Mouse (Mus musculus) CH12.LX (cell line): ENCODE measurements around the gene Wdr38. TPM values are rescaled to one million over a fixed set of nuclear protein-coding genes. Genes with fewer than 3 reads are reported as not detected.

Experiments
- DNase-seq: peaks from one replicate; pipeline ENCODE4 v3.0.0-alpha.2; 2013; ENCODE audit errors: extremely low read depth
- H3K27ac ChIP-seq: 2 replicates; pipeline ENCODE4 v1.5.1; 2012; ENCODE audit warnings: low read depth, mild to moderate bottlenecking, control low read depth, moderate library complexity; ENCODE audit not compliant: insufficient read depth
- H3K27me3 ChIP-seq: replicated peaks from 2 replicates; pipeline ENCODE3; 2012; ENCODE audit warnings: inconsistent platforms
- H3K36me3 ChIP-seq, 2 experiments: replicated peaks in 1 of 2; 2 replicates each; pipeline versions ENCODE3 to v1.6.1; 2012; ENCODE audit warnings: inconsistent platforms in 1 of 2, low read length in 1 of 2, mild to moderate bottlenecking in 1 of 2, mixed read lengths in 1 of 2, moderate library complexity in 1 of 2; ENCODE audit not compliant: control insufficient read depth in 1 of 2, insufficient read depth in 1 of 2
- H3K4me1 ChIP-seq, 2 experiments: 2 replicates each; pipeline ENCODE4 v1.6.1; 2012; ENCODE audit warnings: inconsistent platforms in 1 of 2, moderate library complexity in 1 of 2; ENCODE audit not compliant: insufficient read depth in 2 of 2, control insufficient read depth in 1 of 2
- H3K4me2 ChIP-seq: 2 replicates; pipeline ENCODE4 v1.6.1; 2012; ENCODE audit warnings: low read depth, mild to moderate bottlenecking, control low read depth; ENCODE audit not compliant: poor library complexity, insufficient read depth, severe bottlenecking
- H3K4me3 ChIP-seq, 3 experiments: fragments of 150-350 bp in 1 of 3; sonication (generic) in 1 of 3; replicated peaks in 1 of 3; 2 replicates each; pipeline versions ENCODE3 to v1.5.1; 2011 to 2012; ENCODE audit warnings: low read depth in 2 of 3, low read length in 2 of 3, mild to moderate bottlenecking in 2 of 3, moderate library complexity in 2 of 3, control low read depth in 1 of 3, improper control_type of control experiment in 1 of 3, inconsistent platforms in 1 of 3, mixed read lengths in 1 of 3; ENCODE audit not compliant: poor library complexity in 1 of 3
- H3K79me2 ChIP-seq: replicated peaks from 2 replicates; pipeline ENCODE4 v1.6.1; 2012; ENCODE audit warnings: mild to moderate bottlenecking, moderate library complexity; ENCODE audit not compliant: control insufficient read depth, poor library complexity, insufficient read depth, severe bottlenecking; ENCODE audit errors: extremely low read depth
- H3K9ac ChIP-seq: 2 replicates; pipeline ENCODE4 v1.6.1; 2012; ENCODE audit warnings: low read depth, mild to moderate bottlenecking, control low read depth, moderate library complexity; ENCODE audit not compliant: insufficient read depth
- H3K9me3 ChIP-seq: replicated peaks from 2 replicates; pipeline ENCODE3; 2012; ENCODE audit warnings: low read length, inconsistent platforms, mixed read lengths
- BHLHE40 ChIP-seq: IDR thresholded peaks from 2 replicates; pipeline ENCODE4 v1.6.1; 2011; ENCODE audit warnings: mild to moderate bottlenecking, low read depth, low read length, improper control_type of control experiment
- CHD1 ChIP-seq: IDR thresholded peaks from 2 replicates; pipeline ENCODE4 v1.6.1; 2012; ENCODE audit warnings: low read depth, low read length, improper control_type of control experiment, inconsistent platforms
- CHD2 ChIP-seq: IDR thresholded peaks from 2 replicates; pipeline ENCODE4 v1.6.1; 2011; ENCODE audit warnings: low read length, improper control_type of control experiment
- CTCF ChIP-seq, 2 experiments: IDR thresholded peaks in 1 of 2; conservative IDR thresholded peaks in 1 of 2; 2 replicates each; pipeline ENCODE4 v1.5.1; 2011 to 2012; ENCODE audit warnings: low read depth in 2 of 2, low read length in 2 of 2, improper control_type of control experiment in 1 of 2, inconsistent platforms in 1 of 2, mild to moderate bottlenecking in 1 of 2, moderate library complexity in 1 of 2
- E2F4 ChIP-seq: IDR thresholded peaks from 2 replicates; pipeline ENCODE4 v1.6.1; 2011; ENCODE audit warnings: low read depth, low read length, improper control_type of control experiment; ENCODE audit not compliant: insufficient replicate concordance
- ELF1 ChIP-seq: IDR thresholded peaks from 2 replicates; pipeline ENCODE4 v1.6.1; 2014; ENCODE audit warnings: low read depth, mild to moderate bottlenecking, inconsistent platforms, low read length, improper control_type of control experiment
- EP300 ChIP-seq: IDR thresholded peaks from 2 replicates; pipeline ENCODE4 v1.6.1; 2011; ENCODE audit warnings: low read length, improper control_type of control experiment
- ETS1 ChIP-seq: conservative IDR thresholded peaks from 2 replicates; pipeline ENCODE4 v1.6.1; 2012; ENCODE audit warnings: low read depth, mild to moderate bottlenecking, inconsistent platforms, low read length, improper control_type of control experiment, moderate library complexity
- GABPA ChIP-seq: IDR thresholded peaks from 2 replicates; pipeline ENCODE4 v1.6.1; 2012; ENCODE audit warnings: low read depth, low read length, improper control_type of control experiment, inconsistent platforms; ENCODE audit not compliant: insufficient replicate concordance
- HCFC1 ChIP-seq: IDR thresholded peaks from 2 replicates; pipeline ENCODE4 v1.6.1; 2012; ENCODE audit warnings: low read depth, mild to moderate bottlenecking, inconsistent platforms, low read length, improper control_type of control experiment
- IRF4 ChIP-seq: IDR thresholded peaks from 2 replicates; pipeline ENCODE4 v1.6.1; 2014; ENCODE audit warnings: low read depth, mild to moderate bottlenecking, inconsistent platforms, low read length, improper control_type of control experiment
- JUN ChIP-seq: IDR thresholded peaks from 2 replicates; pipeline ENCODE4 v1.6.1; 2011; ENCODE audit warnings: low read depth, mild to moderate bottlenecking, low read length, improper control_type of control experiment, moderate library complexity; ENCODE audit not compliant: insufficient read depth
- JUND ChIP-seq: conservative IDR thresholded peaks from 2 replicates; pipeline ENCODE4 v1.6.1; 2011; ENCODE audit warnings: low read depth, low read length, improper control_type of control experiment
- KAT2A ChIP-seq: IDR thresholded peaks from 2 replicates; pipeline ENCODE4 v1.6.1; 2012; ENCODE audit warnings: low read length, improper control_type of control experiment, inconsistent platforms; ENCODE audit not compliant: insufficient replicate concordance
- MAFK ChIP-seq: IDR thresholded peaks from 2 replicates; pipeline ENCODE4 v1.6.1; 2011; ENCODE audit warnings: low read length, improper control_type of control experiment; ENCODE audit not compliant: insufficient replicate concordance
- MAX ChIP-seq: IDR thresholded peaks from 2 replicates; pipeline ENCODE4 v1.6.1; 2011; ENCODE audit warnings: low read length, improper control_type of control experiment
- MAZ ChIP-seq: IDR thresholded peaks from 2 replicates; pipeline ENCODE4 v1.6.1; 2012; ENCODE audit warnings: low read depth, mild to moderate bottlenecking, inconsistent platforms, low read length, improper control_type of control experiment, moderate library complexity
- MEF2A ChIP-seq: IDR thresholded peaks from 2 replicates; pipeline ENCODE4 v1.6.1; 2014; ENCODE audit warnings: low read depth, mild to moderate bottlenecking, inconsistent platforms, low read length, improper control_type of control experiment, borderline replicate concordance
- MXI1 ChIP-seq: IDR thresholded peaks from 2 replicates; pipeline ENCODE4 v1.6.1; 2011; ENCODE audit warnings: mild to moderate bottlenecking, low read depth, low read length, improper control_type of control experiment
- MYC ChIP-seq: IDR thresholded peaks from 2 replicates; pipeline ENCODE4 v1.6.1; 2011; ENCODE audit warnings: low read depth, mild to moderate bottlenecking, improper control_type of control experiment, low read length
- NELFE ChIP-seq: IDR thresholded peaks from 2 replicates; pipeline ENCODE4 v1.6.1; 2011; ENCODE audit warnings: low read depth, low read length, improper control_type of control experiment
- NRF1 ChIP-seq: IDR thresholded peaks from 2 replicates; pipeline ENCODE4 v1.6.1; 2014; ENCODE audit warnings: low read depth, mild to moderate bottlenecking, inconsistent platforms, low read length, improper control_type of control experiment, moderate library complexity
- POLR2A ChIP-seq: IDR thresholded peaks from 2 replicates; pipeline ENCODE4 v1.6.1; 2011; ENCODE audit warnings: low read depth, mild to moderate bottlenecking, improper control_type of control experiment, low read length
- POLR2AphosphoS2 ChIP-seq: IDR thresholded peaks from 2 replicates; pipeline ENCODE4 v1.6.1; 2011; ENCODE audit warnings: low read depth, low read length, improper control_type of control experiment
- RAD21 ChIP-seq: IDR thresholded peaks from 2 replicates; pipeline ENCODE4 v1.6.1; 2011; ENCODE audit warnings: low read depth, mild to moderate bottlenecking, low read length, improper control_type of control experiment, moderate library complexity
- RCOR1 ChIP-seq: conservative IDR thresholded peaks from 2 replicates; pipeline ENCODE4 v1.6.1; 2012; ENCODE audit warnings: low read depth, mild to moderate bottlenecking, inconsistent platforms, low read length, improper control_type of control experiment
- SIN3A ChIP-seq: IDR thresholded peaks from 2 replicates; pipeline ENCODE4 v1.6.1; 2012; ENCODE audit warnings: low read length, improper control_type of control experiment, inconsistent platforms
- SMC3 ChIP-seq: IDR thresholded peaks from 2 replicates; pipeline ENCODE4 v1.6.1; 2011; ENCODE audit warnings: low read depth, low read length, improper control_type of control experiment
- TBP ChIP-seq: conservative IDR thresholded peaks from 2 replicates; pipeline ENCODE4 v1.6.1; 2011; ENCODE audit warnings: low read depth, low read length, improper control_type of control experiment
- TCF12 ChIP-seq: IDR thresholded peaks from 2 replicates; pipeline ENCODE4 v1.6.1; 2014; ENCODE audit warnings: low read depth, mild to moderate bottlenecking, inconsistent platforms, low read length, improper control_type of control experiment
- UBTF ChIP-seq: IDR thresholded peaks from 2 replicates; pipeline ENCODE4 v1.6.1; 2012; ENCODE audit warnings: low read depth, mild to moderate bottlenecking, inconsistent platforms, low read length, improper control_type of control experiment, moderate library complexity
- USF1 ChIP-seq: IDR thresholded peaks from 2 replicates; pipeline ENCODE4 v1.6.1; 2014; ENCODE audit warnings: low read depth, mild to moderate bottlenecking, inconsistent platforms, low read length, improper control_type of control experiment
- USF2 ChIP-seq: conservative IDR thresholded peaks from 2 replicates; pipeline ENCODE4 v1.6.1; 2011; ENCODE audit warnings: low read depth, low read length, improper control_type of control experiment
- ZC3H11A ChIP-seq: IDR thresholded peaks from 2 replicates; pipeline ENCODE4 v1.6.1; 2012; ENCODE audit warnings: low read depth, mild to moderate bottlenecking, inconsistent platforms, low read length, improper control_type of control experiment
- ZKSCAN1 ChIP-seq: IDR thresholded peaks from 2 replicates; pipeline ENCODE4 v1.6.1; 2012; ENCODE audit warnings: low read depth, inconsistent platforms, low read length, improper control_type of control experiment, borderline replicate concordance
- ZMIZ1 ChIP-seq: IDR thresholded peaks from 2 replicates; pipeline ENCODE4 v1.6.1; 2012; ENCODE audit warnings: low read depth, mild to moderate bottlenecking, inconsistent platforms, low read length, improper control_type of control experiment
- ZNF384 ChIP-seq: IDR thresholded peaks from 2 replicates; pipeline ENCODE4 v1.6.1; 2012; ENCODE audit warnings: low read depth, low read length, improper control_type of control experiment, inconsistent platforms
- dilution Hi-C: fragments of 300-500 bp; cut with MboI; formaldehyde crosslinking; loops from 2 replicates; pipeline ENCODE4 v1.14.3; 2020; ENCODE audit warnings: low sequenced_read_pairs; ENCODE audit not compliant: extremely low pct_unique_long_range_greater_than_20kb, extremely low pct_ligation_motif_present
- in situ Hi-C: fragments of 300-500 bp; cut with MboI; formaldehyde crosslinking; loops from 3 replicates; pipeline ENCODE4 v1.14.3; 2019; ENCODE audit warnings: low sequenced_read_pairs, low pct_ligation_motif_present, low pct_unique_long_range_greater_than_20kb, mixed read lengths
- polyA plus RNA-seq: library from polyadenylated mRNA; unstranded; fragments of >175 nt; gene quantifications from 2 replicates; pipeline ENCODE4 v1.2.1, GENCODE M21; 2012; ENCODE audit warnings: low read depth; ENCODE audit not compliant: insufficient read length
- total RNA-seq, 2 experiments: library from RNA; depleted of rRNA; stranded (reverse); fragments of 300-350 nt in 1 of 2; fragments of >200 nt in 1 of 2; gene quantifications; 2 replicates each; pipeline ENCODE4 v1.2.3; 2012 to 2014

The Wdr38 gene
- total and polyA plus RNA-seq, 3 experiments = 0.28 to 1.0 (median 0.40) TPM

- peak; percentile 91 for DNase-seq
- H3K36me3 ChIP-seq = peaks cover 38 to 48% of the 10 kb centered on the region in 2 experiments
- TF ChIP-seq SIN3A (peak; percentile 78; the same call in 1 of the 2 replicates), TCF12 (peak; percentile 91), MEF2A (no peak), JUND (no peak), MYC (peak; percentile 67; the same call in 1 of the 2 replicates), GABPA (no peak), TBP (peak; percentile 93), ZC3H11A (no peak), RAD21 (no peak), SMC3 (no peak), POLR2A (peak; percentile 97), NELFE (peak; percentile 90), ETS1 (no peak), CHD1 (no peak), ZKSCAN1 (no peak), EP300 (no peak), ZNF384 (no peak), BHLHE40 (no peak), RCOR1 (no peak), JUN (no peak), IRF4 (no peak), ELF1 (peak; percentile 98), UBTF (no peak), MAZ (no peak), MXI1 (peak; percentile 86), MAX (peak; percentile 80; the same call in 1 of the 2 replicates), CTCF (conservative IDR thresholded peaks at IDR 0.05 in 1 of 2, IDR thresholded peaks at IDR 0.05 in 1 of 2; ENCODE audit: low read depth in 2 of 2, low read length in 2 of 2) (no peak), MAFK (no peak), USF1 (no peak), POLR2AphosphoS2 (peak; percentile 90; the same call in 1 of the 2 replicates), NRF1 (peak; percentile 91), ZMIZ1 (peak; percentile 85; the same call in 1 of the 2 replicates), HCFC1 (peak; percentile 85), CHD2 (peak; percentile 98), KAT2A (peak; percentile 74; the same call in 1 of the 2 replicates), E2F4 (no peak), USF2 (no peak)
These were observed 7.7 kb downstream of the Wdr38 start, which contains the start of gene Arpc5l for GRCm38 (mm10) chr2:39004880-39005435. Gene Arpc5l, plus strand, starts transcription at chr2:39005348.

More at GRCm38 (mm10) chr2:39004880-39005435, 7.7 kb downstream of the Wdr38 start, which contains the start of gene Arpc5l:
- Histone ChIP-seq H3K9ac (peak within 1 kb of the TSS; percentile 98), H3K4me2 (peak within 1 kb of the TSS; percentile 89), H3K9me3 (no peaks in the 10 kb centered on the region), H3K79me2 (peaks cover 59% of the 10 kb centered on the region), H3K4me1 (peaks cover 3 to 29% of the 10 kb centered on the region in 2 experiments), H3K27me3 (no peaks in the 10 kb centered on the region), H3K27ac (peak within 1 kb of the TSS; percentile 72), H3K4me3 (peak within 1 kb of the TSS; percentile 94 to 99 (median 97))
- dilution Hi-C loops (no loop called here), in situ Hi-C loops (no loop called here)
